Mouse (Mus musculus) embryonic fibroblast, embryonic 13.5 days (primary cell): ENCODE data around the gene Elobl.

Experiments used
- CTCF ChIP-seq: IDR thresholded peaks from 2 replicates; pipeline ENCODE4 v1.5.1; 2011; ENCODE audit warnings: mild to moderate bottlenecking, control low read depth, low read length, moderate library complexity, borderline replicate concordance; ENCODE audit not compliant: insufficient read depth
- POLR2A ChIP-seq: IDR thresholded peaks from 2 replicates; pipeline ENCODE4 v1.6.1; 2011; ENCODE audit warnings: low read depth, mild to moderate bottlenecking, control low read depth, low read length, moderate library complexity

- TF ChIP-seq CTCF, result no peak
- TF ChIP-seq POLR2A, result no peak
Observed at GRCm38 (mm10) chr11:88981337-88981736, 14.6 kb upstream of the Elobl start.
